Mouse (Mus musculus) 3T3-L1 (cell line): ENCODE measurements around the gene Tsen2.

ENCODE experiments used
- DNase-seq: peaks from one replicate; pipeline ENCODE4 v3.0.0-alpha.2; 2015; ENCODE audit warnings: low read depth, low spot score

Tsen2 gene

GRCm38 (mm10) chr6:115601715-115602523 lies 57.5 kb downstream of the Tsen2 start, which contains the start of gene Mkrn2:
TSS of gene Mkrn2 (plus strand) at chr6:115601902.
- peak; percentile 82 for DNase-seq

- peak; percentile 35 for DNase-seq
Observed at GRCm38 (mm10) chr6:115606461-115606860, 62.0 kb downstream of the Tsen2 start.

- DNase-seq: no peak
Observed at GRCm38 (mm10) chr6:115607429-115607828, 63.0 kb downstream of the Tsen2 start.

- peak; percentile 62 for DNase-seq
Observed at GRCm38 (mm10) chr6:115609121-115609520, 64.7 kb downstream of the Tsen2 start.

- no peak for DNase-seq
Observed at GRCm38 (mm10) chr6:115610301-115610700, 65.8 kb downstream of the Tsen2 start.

GRCm38 (mm10) chr6:115613793-115614192 lies 69.3 kb downstream of the Tsen2 start:
- DNase-seq: no peak

GRCm38 (mm10) chr6:115615983-115616382 lies 71.5 kb downstream of the Tsen2 start:
- DNase-seq: peak; percentile 54

GRCm38 (mm10) chr6:115619818-115620217 lies 75.4 kb downstream of the Tsen2 start:
- DNase-seq: no peak

GRCm38 (mm10) chr6:115620942-115621341 lies 76.5 kb downstream of the Tsen2 start:
- peak; percentile 28 for DNase-seq

- DNase-seq: no peak
Observed at GRCm38 (mm10) chr6:115626121-115626520, 81.7 kb downstream of the Tsen2 start.
